Mouse (Mus musculus) neural tube, embryonic 14.5 days (tissue): Measurements from ENCODE around the gene Mettl5. TPM values are rescaled to one million over a fixed set of nuclear protein-coding genes. Genes with fewer than 3 reads are reported as not detected.

Experiments
- ATAC-seq: fragments of 200-750 bp; cut with Nextera tagmentation; 2 replicates; pipeline ENCODE4 v1.8.0; 2017; ENCODE audit warnings: low read depth, mild to moderate bottlenecking, moderate TSS enrichment, moderate library complexity
- H3K27ac ChIP-seq: fragments of 300-500 bp; sonication (generic); 2 replicates; pipeline ENCODE4 v1.5.1; 2014; ENCODE audit warnings: low read depth, mild to moderate bottlenecking, control low read depth, low read length, moderate library complexity, mixed read lengths
- H3K27me3 ChIP-seq: fragments of 300-500 bp; sonication (generic); 2 replicates; pipeline ENCODE4 v1.6.1; 2014; ENCODE audit warnings: low read length; ENCODE audit not compliant: control insufficient read depth, insufficient read depth
- H3K36me3 ChIP-seq: fragments of 300-500 bp; sonication (generic); 2 replicates; pipeline ENCODE4 v1.6.1; 2014; ENCODE audit warnings: low read length, mixed read lengths; ENCODE audit not compliant: control insufficient read depth, insufficient read depth
- H3K4me1 ChIP-seq: fragments of 300-500 bp; sonication (generic); 2 replicates; pipeline ENCODE4 v1.6.1; 2014; ENCODE audit warnings: low read length; ENCODE audit not compliant: control insufficient read depth, insufficient read depth
- H3K4me2 ChIP-seq: fragments of 300-500 bp; sonication (generic); 2 replicates; pipeline ENCODE4 v1.6.1; 2014; ENCODE audit warnings: mild to moderate bottlenecking, low read depth, low read length, control low read depth
- H3K4me3 ChIP-seq: fragments of 300-500 bp; sonication (generic); 2 replicates; pipeline ENCODE4 v1.5.1; 2014; ENCODE audit warnings: low read depth, low read length, control low read depth, mixed read lengths
- H3K9ac ChIP-seq: fragments of 300-500 bp; sonication (generic); replicated peaks from 2 replicates; pipeline ENCODE4 v1.6.1; 2014; ENCODE audit warnings: low read depth, mild to moderate bottlenecking, control low read depth, low read length, mixed read lengths
- H3K9me3 ChIP-seq: fragments of 300-500 bp; sonication (generic); 2 replicates; pipeline ENCODE4 v1.6.1; 2016; ENCODE audit warnings: low read length; ENCODE audit not compliant: control insufficient read depth
- WGBS: fragments of 180-500 bp; shearing (Covaris S2); extraction: QIAGEN DNeasy Blood & Tissue Kit; methylation state at CpG from one replicate; pipeline ENCODE4 v1.1.7; 2014; 5-methylcytosine and 5-hydroxymethylcytosine counted together
- polyA plus RNA-seq: library from polyadenylated mRNA; unstranded; fragments of >200 nt; fragmentation: Nextera tagmentation; extraction: Ambion mirVana; gene quantifications from 2 replicates; pipeline ENCODE4 v1.2.1, GENCODE M21; 2014

The Mettl5 gene
- polyA plus RNA-seq, 1 experiment from 2014 or later: 35.9 TPM

DNA sequence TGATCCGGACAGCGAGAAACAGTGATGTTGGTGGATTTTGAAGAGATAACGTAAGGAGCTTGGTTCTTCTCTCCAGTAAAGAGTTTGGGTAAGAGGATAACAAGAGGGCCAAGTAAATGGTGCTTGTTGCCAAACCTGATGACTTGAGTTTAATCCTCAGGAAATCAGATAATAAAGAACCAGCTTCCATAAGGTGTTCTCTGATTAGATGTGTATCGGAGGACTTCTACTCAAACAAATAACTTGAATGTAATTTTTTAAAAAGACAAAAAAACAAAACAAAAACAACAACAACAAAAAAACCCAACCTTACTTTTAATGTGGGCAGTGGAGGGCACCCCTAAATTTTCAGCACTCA, 10.8 kb upstream of the Mettl5 start:
- no peaks in the 10 kb centered on the region for H3K27me3 ChIP-seq
- no peaks in the 10 kb centered on the region for H3K9me3 ChIP-seq
- no peak overlapping the region for H3K4me2 ChIP-seq
- no peaks in the 10 kb centered on the region for H3K36me3 ChIP-seq
- no peak overlapping the region for H3K9ac ChIP-seq
- ATAC-seq: no peak
- no peak overlapping the region for H3K27ac ChIP-seq
- H3K4me1 ChIP-seq: peaks cover 9% of the 10 kb centered on the region; the same call in 1 of the 2 replicates
- H3K4me3 ChIP-seq: no peak overlapping the region
- whole genome bisulfite sequencing: 98% methylated on average over 4 of the region's 4 CpGs

GRCm38 (mm10) chr2:69895502-69896223, 10.2 kb upstream of the Mettl5 start:
- Histone ChIP-seq H3K27ac (no peak overlapping the region), H3K36me3 (no peaks in the 10 kb centered on the region), H3K9ac (no peak overlapping the region), H3K4me1 (peaks cover 9% of the 10 kb centered on the region; the same call in 1 of the 2 replicates), H3K9me3 (no peaks in the 10 kb centered on the region), H3K27me3 (no peaks in the 10 kb centered on the region), H3K4me3 (no peak overlapping the region), H3K4me2 (no peak overlapping the region)
- no peak for ATAC-seq
- WGBS: 60% methylated on average over 14 of the region's 14 CpGs

DNA sequence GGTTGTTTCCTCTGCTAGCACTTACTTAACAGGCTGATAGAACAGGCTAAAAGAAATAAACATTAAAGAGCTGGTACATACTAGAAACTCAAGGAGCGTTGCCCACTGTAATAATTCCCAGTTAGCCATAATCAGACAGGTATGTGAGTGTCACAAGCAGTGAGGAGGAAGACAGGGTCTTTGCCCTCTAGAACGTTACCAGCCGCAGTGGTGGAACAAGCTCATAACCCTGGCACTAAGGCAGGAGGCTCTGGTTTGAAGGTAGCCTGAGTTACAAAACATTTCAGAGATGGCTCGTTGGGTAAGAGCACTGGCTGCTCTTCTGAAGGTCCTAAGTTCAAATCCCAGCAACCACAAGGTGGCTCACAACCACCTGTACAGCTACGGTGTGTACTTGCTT, 8.5 kb upstream of the Mettl5 start:
- no peak overlapping the region for H3K9ac ChIP-seq
- WGBS: 87% methylated on average over 5 of the region's 5 CpGs
- no peak overlapping the region for H3K4me2 ChIP-seq
- no peak overlapping the region for H3K4me3 ChIP-seq
- H3K4me1 ChIP-seq: peaks cover 1% of the 10 kb centered on the region; the same call in 1 of the 2 replicates
- no peaks in the 10 kb centered on the region for H3K9me3 ChIP-seq
- H3K27ac ChIP-seq: no peak overlapping the region
- ATAC-seq: no peak
- H3K36me3 ChIP-seq: no peaks in the 10 kb centered on the region
- H3K27me3 ChIP-seq: no peaks in the 10 kb centered on the region

DNA sequence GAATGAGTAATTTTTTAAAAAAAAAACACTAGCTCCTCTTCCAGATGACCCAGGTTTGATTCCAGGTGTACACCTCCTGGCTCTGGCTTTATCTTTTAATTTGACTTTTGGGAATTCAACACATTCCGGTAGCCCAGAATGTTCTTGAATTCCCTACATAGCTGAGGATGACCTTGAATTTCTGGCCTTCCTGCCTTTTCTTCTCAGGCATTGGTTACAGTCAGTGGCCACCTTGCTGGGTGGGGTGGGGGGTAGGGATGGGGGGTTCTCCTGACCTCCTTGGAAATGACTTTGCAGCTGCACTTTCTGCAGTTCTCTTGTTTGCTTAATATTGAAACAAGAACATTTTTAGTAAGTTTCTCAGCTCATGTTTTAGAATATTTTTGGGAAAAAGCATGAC, 7.7 kb upstream of the Mettl5 start:
- no peak for ATAC-seq
- 92% methylated on average over 1 of the region's 1 CpGs for WGBS

DNA sequence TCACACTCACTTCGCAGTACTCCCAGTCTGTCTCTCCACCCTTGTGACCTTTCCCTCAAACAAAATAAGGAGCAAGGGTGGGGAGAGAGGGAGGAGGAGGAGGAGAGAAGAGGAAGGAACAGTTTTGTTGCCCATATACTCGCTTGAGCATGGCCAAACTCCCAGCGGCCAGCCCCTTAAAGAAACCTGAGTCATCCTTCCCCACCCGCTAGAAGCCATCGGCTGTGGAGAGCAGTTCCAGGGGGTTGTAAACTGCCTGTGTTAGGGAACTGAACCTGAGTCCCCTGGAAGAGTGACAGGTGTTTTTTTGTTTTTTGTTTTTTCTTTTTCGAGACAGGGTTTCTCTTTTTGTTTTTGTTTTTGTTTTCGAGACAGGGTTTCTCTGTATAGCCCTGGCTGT, 5.4 kb upstream of the Mettl5 start:
- no peaks in the 10 kb centered on the region for H3K9me3 ChIP-seq
- no peaks in the 10 kb centered on the region for H3K36me3 ChIP-seq
- H3K4me2 ChIP-seq: no peak overlapping the region
- H3K9ac ChIP-seq: no peak overlapping the region
- no peaks in the 10 kb centered on the region for H3K27me3 ChIP-seq
- H3K27ac ChIP-seq: no peak overlapping the region
- 53% methylated on average over 7 of the region's 7 CpGs for WGBS
- H3K4me1 ChIP-seq: no peaks in the 10 kb centered on the region
- no peak for ATAC-seq
- H3K4me3 ChIP-seq: no peak overlapping the region

More for the DNA sequence above, 7.7 kb upstream of the Mettl5 start:
- H3K4me1 ChIP-seq: no peaks in the 10 kb centered on the region
- no peaks in the 10 kb centered on the region for H3K27me3 ChIP-seq
- H3K9me3 ChIP-seq: no peaks in the 10 kb centered on the region
- no peak overlapping the region for H3K4me2 ChIP-seq
- H3K9ac ChIP-seq: no peak overlapping the region
- no peak overlapping the region for H3K27ac ChIP-seq
- H3K36me3 ChIP-seq: no peaks in the 10 kb centered on the region
- no peak overlapping the region for H3K4me3 ChIP-seq

- ATAC-seq: no peak
- no peak overlapping the region for H3K4me2 ChIP-seq
- no peaks in the 10 kb centered on the region for H3K9me3 ChIP-seq
- no peak overlapping the region for H3K4me3 ChIP-seq
- WGBS: 86% methylated on average over 2 of the region's 2 CpGs
- no peaks in the 10 kb centered on the region for H3K36me3 ChIP-seq
- no peak overlapping the region for H3K27ac ChIP-seq
- H3K27me3 ChIP-seq: no peaks in the 10 kb centered on the region
- H3K4me1 ChIP-seq: 0 out of 2 replicates have a peak, but pooled peaks cover 4% of the 10 kb centered on the region
- no peak overlapping the region for H3K9ac ChIP-seq
Observed at GRCm38 (mm10) chr2:69888957-69889356, 3.5 kb upstream of the Mettl5 start.

DNA sequence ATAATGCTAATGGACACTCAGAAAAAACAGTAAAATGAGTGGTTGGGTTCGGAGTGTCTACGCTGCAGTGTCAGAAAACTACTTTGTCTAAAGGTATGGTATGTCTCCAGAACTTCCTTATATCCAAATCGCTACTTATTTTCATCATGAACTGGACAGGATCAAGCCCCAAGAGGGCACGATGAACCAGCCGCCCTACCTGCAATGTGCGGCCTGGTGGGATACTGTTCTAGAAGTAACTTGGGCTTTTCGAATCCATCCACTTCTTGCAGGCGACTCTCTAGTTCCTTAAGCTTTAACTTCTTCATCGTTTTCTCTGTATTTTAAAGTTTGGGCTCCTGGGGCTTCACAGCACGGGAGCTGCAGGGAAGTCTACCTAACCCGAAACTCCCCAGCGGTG, 365 bp downstream of the Mettl5 start:
- Histone ChIP-seq H3K27me3 (no peaks in the 10 kb centered on the region), H3K4me2 (peak overlapping the region; percentile 61), H3K4me1 (0 out of 2 replicates have a peak, but pooled peaks cover 4% of the 10 kb centered on the region), H3K27ac (0 out of 2 replicates have a peak overlapping the region, but pooled peaks have one; percentile 24), H3K9ac (peak overlapping the region; percentile 59), H3K36me3 (no peaks in the 10 kb centered on the region), H3K4me3 (peak overlapping the region; percentile 52), H3K9me3 (no peaks in the 10 kb centered on the region)
- ATAC-seq: peak; percentile 39; the same call in 1 of the 2 replicates
- WGBS: 8% methylated on average over 12 of the region's 12 CpGs

GRCm38 (mm10) chr2:69884581-69884980, 834 bp downstream of the Mettl5 start:
- Histone ChIP-seq H3K4me3 (peak overlapping the region; percentile 52), H3K27ac (no peak overlapping the region), H3K4me2 (peak overlapping the region; percentile 61), H3K9me3 (no peaks in the 10 kb centered on the region), H3K27me3 (no peaks in the 10 kb centered on the region), H3K9ac (peak overlapping the region; percentile 59), H3K36me3 (no peaks in the 10 kb centered on the region), H3K4me1 (0 out of 2 replicates have a peak, but pooled peaks cover 4% of the 10 kb centered on the region)
- no peak for ATAC-seq
- WGBS: 65% methylated on average over 6 of the region's 6 CpGs

DNA sequence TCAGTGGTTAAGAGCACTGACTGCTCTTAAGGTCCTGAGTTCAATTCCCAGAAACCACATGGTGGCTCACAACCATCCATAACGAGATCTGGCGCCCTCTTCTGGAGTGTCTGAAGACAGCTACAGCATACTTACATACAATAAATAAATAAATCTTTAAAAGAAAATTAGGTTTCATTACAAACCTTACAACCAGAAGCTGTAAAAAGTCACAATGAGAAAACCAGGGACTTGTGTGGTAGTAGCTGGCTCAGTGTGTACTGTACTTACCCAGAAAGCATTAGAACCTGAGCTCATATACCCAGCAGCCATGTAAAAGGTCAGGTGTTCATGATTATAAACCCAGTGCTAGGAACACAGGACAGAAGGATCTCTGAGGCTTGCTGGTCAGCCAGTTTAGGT, 1.4 kb downstream of the Mettl5 start:
- H3K9me3 ChIP-seq: no peaks in the 10 kb centered on the region

More for the DNA sequence above, 1.4 kb downstream of the Mettl5 start:
- Histone ChIP-seq H3K36me3 (no peaks in the 10 kb centered on the region), H3K4me1 (0 out of 2 replicates have a peak, but pooled peaks cover 4% of the 10 kb centered on the region), H3K9ac (no peak overlapping the region), H3K4me3 (no peak overlapping the region), H3K27ac (no peak overlapping the region), H3K27me3 (no peaks in the 10 kb centered on the region), H3K4me2 (no peak overlapping the region)
- ATAC-seq: no peak
- WGBS: 69% methylated on average over 2 of the region's 2 CpGs
